Mouse (Mus musculus): ENCODE data around the gene Cers6.

GRCm38 (mm10) chr2:68845002-68845740 lies 16.1 kb upstream of the Cers6 start:
- no peak for TF ChIP-seq CTCF (IDR thresholded peaks at IDR 0.05; ENCODE audit: insufficient read depth, low read depth, low read length)
- TF ChIP-seq POLR2A (IDR thresholded peaks at IDR 0.05; ENCODE audit: insufficient read depth, low read depth, low read length), result no peak

All from olfactory bulb, adult 2 months (tissue).